14 mouse cellular contexts compared by ENCODE assay signal in genomic region chr8:72815681-72816080, GRCm38 (mm10). TPM values are rescaled to one million over a fixed set of nuclear protein-coding genes. Genes with fewer than 3 reads are reported as not detected.
A peak's percentile ranks its signal among the peaks of the same experiment; 100 is the strongest.
DNase-seq lines count a peak whose midpoint lies in the region; ATAC-seq and TF ChIP-seq lines count a peak whose summit lies in the region.
"Had no signal": no experiment of that assay in that cellular context is flagged by ENCODE, and none has a peak within 500 bp of the region (broad histone marks: within the 10 kb centered on the region; RNA-seq: fewer than 3 reads in every experiment).

No protein-coding gene starts in this region.

- H3K4me3 ChIP-seq in bone marrow, adult 2 months (replicated peaks; ENCODE audit: control insufficient read depth, low read depth, low read length), result no peak overlapping the region
- no peak overlapping the region for H3K4me3 ChIP-seq in forebrain, embryonic 11.5 days (ENCODE audit: low read depth, low read length)
- H3K4me3 ChIP-seq: heart, embryonic 13.5 days; lung, embryonic 15.5 days; myocyte had no signal

- peak overlapping the region; percentile 47; the same call in 1 of the 2 replicates for H3K27ac ChIP-seq in bone marrow, adult 2 months (ENCODE audit: control insufficient read depth, insufficient read depth, low read depth, low read length, poor library complexity)
- no peak overlapping the region for H3K27ac ChIP-seq in forebrain, embryonic 11.5 days (ENCODE audit: low read depth, low read length)
- H3K27ac ChIP-seq: heart, embryonic 13.5 days; hindbrain, embryonic 14.5 days; lung, embryonic 15.5 days had no signal

- 22% methylated on average over 7 of the region's 7 CpGs for WGBS in bone marrow, adult 2 months
- 89% methylated on average over 7 of the region's 7 CpGs for WGBS in forebrain, embryonic 11.5 days

- H3K4me2 ChIP-seq in forebrain, embryonic 11.5 days (ENCODE audit: low read depth, low read length, severe bottlenecking), result no peak overlapping the region
- H3K4me2 ChIP-seq: heart, embryonic 13.5 days; hindbrain, embryonic 14.5 days; lung, embryonic 15.5 days had no signal

- H3K9me3 ChIP-seq in forebrain, embryonic 11.5 days (ENCODE audit: control insufficient read depth, low read length), result no peaks in the 10 kb centered on the region
- H3K9me3 ChIP-seq: heart, embryonic 13.5 days; lung, embryonic 15.5 days had no signal

- no peak for TF ChIP-seq POLR2A in bone marrow, adult 2 months (IDR thresholded peaks at IDR 0.05; ENCODE audit: borderline replicate concordance, control insufficient read depth, low read depth, low read length)

- no peaks in the 10 kb centered on the region for H3K36me3 ChIP-seq in forebrain, embryonic 11.5 days (ENCODE audit: control insufficient read depth, insufficient read depth, low read length)
- H3K36me3 ChIP-seq: lung, embryonic 15.5 days had no signal

- DNase-seq in CD4-positive, CD25-positive, alpha-beta regulatory T cell, adult 2 months (ENCODE audit: low read depth, low spot score), result peak; percentile 24
- DNase-seq in lung, adult 18-20 months, result peak; percentile 40 to 49
- no peak for DNase-seq in forebrain, embryonic 11.5 days (ENCODE audit: low spot score)
- DNase-seq in spleen, adult 18-20 months, result no peak
- DNase-seq in cerebellum, adult 9-11 months, result no peak
- DNase-seq: cerebellum, postnatal 25 days; kidney, postnatal 10 days had no signal

- H3K27me3 ChIP-seq in forebrain, embryonic 11.5 days (ENCODE audit: control insufficient read depth, insufficient read depth, low read length), result no peaks in the 10 kb centered on the region
- H3K27me3 ChIP-seq: heart, embryonic 13.5 days; lung, embryonic 15.5 days had no signal

- H3K9ac ChIP-seq in forebrain, embryonic 11.5 days (ENCODE audit: low read length), result no peak overlapping the region
- H3K9ac ChIP-seq: heart, embryonic 13.5 days; hindbrain, embryonic 14.5 days; lung, embryonic 15.5 days had no signal

- no peak for ATAC-seq in CD4-positive, CD25-positive, alpha-beta regulatory T cell, adult 4 months
- ATAC-seq in neutrophil, adult 5-6 weeks (ENCODE audit: extremely low read depth, insufficient number of reproducible peaks, low FRiP score, poor library complexity, severe bottlenecking), result peak; percentile 94
- ATAC-seq in forebrain, embryonic 11.5 days (replicated peaks; ENCODE audit: low FRiP score), result no peak

- no peak; the same call in 1 of the 2 replicates for TF ChIP-seq CTCF in bone marrow, adult 2 months (IDR thresholded peaks at IDR 0.05; ENCODE audit: control insufficient read depth, insufficient read depth, low read length)

- peaks cover 2% of the 10 kb centered on the region; the same call in 1 of the 2 replicates for H3K4me1 ChIP-seq in bone marrow, adult 2 months (ENCODE audit: control insufficient read depth, insufficient read depth, low read length)
- H3K4me1 ChIP-seq in forebrain, embryonic 11.5 days (replicated peaks; ENCODE audit: control insufficient read depth, insufficient read depth, low read length), result no peaks in the 10 kb centered on the region
- H3K4me1 ChIP-seq: heart, embryonic 13.5 days; lung, embryonic 15.5 days had no signal

RNA-seq across cellular contexts. Expression of gene F2rl3, which starts 54.0 kb away (rescaled TPM):
- polyA plus RNA-seq in CD4-positive, CD25-positive, alpha-beta regulatory T cell, adult 4 months (2017; shearing (Covaris generic)), result 10 to 100 TPM in 1 of 2 experiments, 1 to 10 TPM in 1; 6.1 to 10.2 TPM
- polyA plus RNA-seq in bone marrow, adult 2 months (2011; ENCODE audit: insufficient read depth, insufficient read length, low replicate concordance, missing spikeins), result 7.4 and 12.7 TPM in 2 replicates
- 0.49 and 0.70 TPM in 2 replicates for total RNA-seq in neutrophil, adult 5-6 weeks (2017)
- 1.1 and 1.2 TPM in 2 replicates for polyA plus RNA-seq in forebrain, embryonic 11.5 days (2014; fragmentation: Nextera tagmentation; extraction: Ambion mirVana)

Comparison
In these comparisons a context has a peak if more than half of its experiments do, and no peak if none do; other contexts are left out.
1. DNase-seq: peak in CD4-positive, CD25-positive, alpha-beta regulatory T cell, adult 2 months (single experiment) and lung, adult 18-20 months (2 of 2); none in forebrain, embryonic 11.5 days (single experiment), spleen, adult 18-20 months (0 of 2) and cerebellum, adult 9-11 months (single experiment).